Mouse (Mus musculus): ENCODE results near the gene B3gnt5.

B3gnt5 gene

GRCm38 (mm10) chr16:19760074-19760473 lies at the start of gene B3gnt5:
B3gnt5 (plus strand) TSS chr16:19760208.
- in situ Hi-C loops (cut with MseI, MboI), result no loop called here

DNA sequence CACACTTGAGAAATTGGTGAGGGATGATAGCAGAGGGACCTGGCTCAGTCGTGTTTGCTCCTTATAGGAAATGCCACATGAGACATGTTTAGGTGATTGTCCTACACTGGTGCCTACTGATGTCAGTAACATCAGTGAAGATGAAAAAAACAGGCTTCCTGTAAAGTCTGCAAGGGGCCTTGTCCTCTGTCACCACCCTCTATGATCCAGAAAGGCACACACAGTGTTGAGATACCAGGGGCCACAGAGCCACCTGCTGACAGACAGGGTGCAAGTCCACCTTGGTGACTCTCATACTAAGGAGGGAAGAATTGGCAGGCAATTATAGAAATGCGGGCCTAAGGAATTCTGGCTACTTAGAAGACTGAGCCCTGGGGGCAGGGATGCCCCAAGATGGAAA lies 39.0 kb upstream of the B3gnt5 start:
- in situ Hi-C loops (cut with MseI, MboI), result loop anchor here (10.0 kb wide), 1 partner anchor 124 kb away; no protein-coding TSS in a partner anchor

- in situ Hi-C loops (cut with MseI, MboI), result loop anchor here (10.0 kb wide), 1 partner anchor 121 kb away; no protein-coding TSS in a partner anchor
Observed at GRCm38 (mm10) chr16:19724139-19724538, 35.9 kb upstream of the B3gnt5 start.

- in situ Hi-C loops (cut with MseI, MboI), result no loop called here
Observed at GRCm38 (mm10) chr16:19732896-19733295, 27.1 kb upstream of the B3gnt5 start.

GRCm38 (mm10) chr16:19760505-19761496 lies 793 bp downstream of the B3gnt5 start:
- in situ Hi-C loops (cut with MseI, MboI), result no loop called here

GRCm38 (mm10) chr16:19761691-19762090 lies 1.7 kb downstream of the B3gnt5 start:
- in situ Hi-C loops (cut with MseI, MboI), result no loop called here

DNA sequence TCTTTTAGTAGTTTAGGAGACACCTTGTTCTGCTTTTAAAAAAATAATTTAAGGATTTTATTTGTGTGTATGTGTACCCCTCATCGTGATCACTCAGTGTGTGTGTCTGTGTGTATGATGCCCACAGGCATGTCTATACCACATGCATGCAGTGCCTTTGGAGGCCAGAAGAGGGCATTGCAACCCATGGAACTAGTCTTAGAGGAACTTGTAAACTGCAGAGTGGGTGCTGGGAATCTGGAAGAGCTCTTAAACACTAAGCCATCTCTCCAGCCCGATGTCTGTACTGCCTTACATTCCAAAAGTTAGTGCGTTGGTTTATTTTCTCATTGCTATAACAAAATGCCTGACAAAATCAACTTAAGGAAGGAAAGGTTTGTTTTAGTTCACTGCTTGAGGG lies 6.1 kb downstream of the B3gnt5 start:
- in situ Hi-C loops (cut with MseI, MboI), result no loop called here

DNA sequence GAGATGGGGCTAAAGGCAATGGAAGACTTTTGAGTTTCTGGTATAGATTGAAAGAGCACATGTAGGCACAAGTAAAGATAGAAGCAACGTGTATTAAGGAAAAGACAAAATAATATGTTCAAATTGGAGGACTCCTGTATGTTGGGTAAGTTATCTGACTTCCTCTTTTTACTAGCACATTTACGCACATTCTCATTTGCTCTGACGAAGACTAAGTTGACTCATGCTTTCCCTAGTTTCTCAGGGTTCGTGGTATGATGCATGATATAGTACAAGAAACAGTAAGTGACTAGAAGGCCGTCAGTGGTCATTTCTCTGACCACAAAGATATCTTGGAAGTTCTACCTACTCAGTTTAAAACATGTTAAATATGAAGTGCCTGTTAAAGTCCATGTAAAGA lies 8.0 kb downstream of the B3gnt5 start:
- in situ Hi-C loops (cut with MseI, MboI), result no loop called here

GRCm38 (mm10) chr16:19772013-19772412 lies 12.0 kb downstream of the B3gnt5 start:
- in situ Hi-C loops (cut with MseI, MboI), result no loop called here

- in situ Hi-C loops (cut with MseI, MboI), result no loop called here
Observed at GRCm38 (mm10) chr16:19786386-19787090, 26.5 kb downstream of the B3gnt5 start.

- in situ Hi-C loops (cut with MseI, MboI), result no loop called here
Observed at GRCm38 (mm10) chr16:19789914-19790313, 29.9 kb downstream of the B3gnt5 start.

- in situ Hi-C loops (cut with MseI, MboI), result no loop called here
Observed at GRCm38 (mm10) chr16:19818801-19819200, 58.8 kb downstream of the B3gnt5 start.

Data from mouse trophoblast stem cell (cell line).